Mouse (Mus musculus): ENCODE measurements at regions not wholly inside any gene's neighbourhood (a gene's known extent, or its start where the extent isn't known, plus 50 kb on each side); places are given as distances from the start of the nearest gene placed in this dataset.
A peak's percentile ranks its signal among the peaks of the same experiment; 100 is the strongest.
"Not testable (repeated sequence)": the region's sequence is repeated elsewhere in the genome, so short reads cannot be mapped to it uniquely, and the experiment has no call there.

- DNase-seq = not testable (repeated sequence)
Measured at GRCm38 (mm10) chr14:26319821-26320220, 62.1 kb downstream of the Duxbl3 start.

GRCm38 (mm10) chr14:26320736-26321135 lies 63.0 kb downstream of the Duxbl3 start:
- DNase-seq = no peak

GRCm38 (mm10) chr14:26328562-26328961 lies 70.8 kb downstream of the Duxbl3 start:
- no peak for DNase-seq

GRCm38 (mm10) chr14:26341111-26341510 lies 83.3 kb downstream of the Duxbl3 start:
- no peak for DNase-seq

- DNase-seq = no peak
Measured at GRCm38 (mm10) chr14:26345227-26345626, 87.5 kb downstream of the Duxbl3 start.

- no peak for DNase-seq
Measured at GRCm38 (mm10) chr14:26347296-26347695, 89.5 kb downstream of the Duxbl3 start.

- DNase-seq = no peak
Measured at GRCm38 (mm10) chr14:26352927-26353326, 95.2 kb downstream of the Duxbl3 start.

- DNase-seq = peak; percentile 16 to 17
Measured at GRCm38 (mm10) chr14:26357242-26357641, 99.5 kb downstream of the Duxbl3 start.

- no peak for DNase-seq
Measured at GRCm38 (mm10) chr14:26357996-26358395, 100.2 kb downstream of the Duxbl3 start.

- no peak for DNase-seq
Measured at GRCm38 (mm10) chr14:26360071-26360470, 102.3 kb downstream of the Duxbl3 start.

- DNase-seq = no peak
Measured at GRCm38 (mm10) chr14:26361206-26361605, 103.4 kb downstream of the Duxbl3 start.

Data from kidney, adult 8-10 months (tissue).